Mouse (Mus musculus): ENCODE measurements around the gene Tenm4.
A peak's percentile ranks its signal among the peaks of the same experiment; 100 is the strongest.

DNA sequence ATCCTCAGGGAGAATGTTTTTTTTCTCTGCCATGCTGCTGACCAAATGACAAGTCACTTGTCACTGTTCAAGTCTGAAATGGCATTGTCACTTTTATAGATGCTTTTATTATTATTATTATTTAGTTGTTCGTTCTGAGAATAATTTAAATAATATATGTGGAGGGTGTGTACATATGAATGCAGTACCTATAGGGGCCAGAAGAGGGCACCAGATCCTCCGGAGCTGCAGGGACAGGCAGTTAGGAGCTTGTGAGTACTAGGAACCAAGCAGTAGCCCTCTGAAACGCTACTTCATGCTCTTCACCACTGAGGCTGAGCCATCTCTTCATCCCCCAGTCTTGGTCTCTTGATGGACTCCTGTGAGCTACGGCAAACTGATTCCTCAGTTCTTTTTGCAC is 598.7 kb downstream of the Tenm4 start:
- TF ChIP-seq CTCF (IDR thresholded peaks at IDR 0.05; ENCODE audit: low read depth) = peak; percentile 35
- no peak for TF ChIP-seq EP300 (IDR thresholded peaks at IDR 0.05; ENCODE audit: low read depth)

All from heart, postnatal 0 days (tissue).